Mouse (Mus musculus): ENCODE data around the gene Id4. TPM values are rescaled to one million over a fixed set of nuclear protein-coding genes. Genes with fewer than 3 reads are reported as not detected.

Id4 gene
- polyA plus RNA-seq, 1 experiment from 2014 or later: 13.7 TPM

DNA sequence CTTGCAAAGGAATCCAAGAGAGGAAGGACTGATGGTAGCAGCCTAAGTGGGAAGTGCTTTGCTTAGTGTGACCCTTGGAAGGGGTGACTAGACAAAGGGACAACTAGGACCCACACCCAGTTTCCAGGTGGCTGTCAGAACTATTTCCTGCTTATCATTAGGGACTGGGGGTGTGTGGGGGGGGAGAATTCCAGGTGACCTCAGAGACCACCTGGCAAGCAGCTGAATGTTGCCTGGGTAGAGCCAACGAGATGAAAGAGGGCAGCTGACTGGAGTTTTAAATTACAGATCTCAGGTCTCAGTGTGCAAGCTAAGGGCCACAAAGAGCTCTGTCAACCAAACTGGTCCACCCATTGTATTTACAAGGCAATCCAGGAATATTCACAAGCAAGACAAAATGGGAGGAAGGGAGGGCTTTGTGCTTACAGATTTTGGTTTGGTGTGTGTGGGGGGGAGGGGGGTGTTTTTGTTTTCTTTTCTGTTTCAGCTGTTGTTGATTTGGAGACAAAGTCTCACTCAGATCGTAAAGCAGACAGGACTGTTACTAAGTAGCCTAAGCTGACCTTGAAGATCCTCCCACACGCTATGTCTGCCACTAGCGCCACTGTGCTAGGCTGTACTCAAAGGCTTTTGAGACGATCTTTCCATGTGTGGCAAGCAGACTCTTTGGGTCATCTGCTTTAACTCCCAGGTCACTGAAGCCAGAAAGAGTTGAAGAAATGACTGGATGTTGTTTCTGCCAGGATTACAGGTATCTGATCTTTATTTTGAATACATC is 15.6 kb upstream of the Id4 start:
- no peaks in the 10 kb centered on the region for H3K27me3 ChIP-seq (ENCODE audit: control insufficient read depth, insufficient read depth, low read length)
- H3K4me2 ChIP-seq (replicated peaks; ENCODE audit: low read depth, low read length): no peak overlapping the region
- no peaks in the 10 kb centered on the region for H3K9me3 ChIP-seq (ENCODE audit: control insufficient read depth, low read depth, low read length)
- WGBS: 47% methylated on average over 5 of the region's 5 CpGs
- H3K9ac ChIP-seq (replicated peaks; ENCODE audit: low read depth, low read length): no peak overlapping the region
- no peaks in the 10 kb centered on the region for H3K36me3 ChIP-seq (ENCODE audit: control insufficient read depth, insufficient read depth, low read length)
- H3K4me1 ChIP-seq (ENCODE audit: control insufficient read depth, insufficient read depth, low read length): 0 out of 2 replicates have a peak, but pooled peaks cover 2% of the 10 kb centered on the region
- ATAC-seq (ENCODE audit: insufficient number of reproducible peaks, insufficient read depth, low FRiP score, low read depth): no peak
- H3K27ac ChIP-seq (ENCODE audit: low read length): no peak overlapping the region
- H3K4me3 ChIP-seq (ENCODE audit: low read depth, low read length): no peak overlapping the region

DNA sequence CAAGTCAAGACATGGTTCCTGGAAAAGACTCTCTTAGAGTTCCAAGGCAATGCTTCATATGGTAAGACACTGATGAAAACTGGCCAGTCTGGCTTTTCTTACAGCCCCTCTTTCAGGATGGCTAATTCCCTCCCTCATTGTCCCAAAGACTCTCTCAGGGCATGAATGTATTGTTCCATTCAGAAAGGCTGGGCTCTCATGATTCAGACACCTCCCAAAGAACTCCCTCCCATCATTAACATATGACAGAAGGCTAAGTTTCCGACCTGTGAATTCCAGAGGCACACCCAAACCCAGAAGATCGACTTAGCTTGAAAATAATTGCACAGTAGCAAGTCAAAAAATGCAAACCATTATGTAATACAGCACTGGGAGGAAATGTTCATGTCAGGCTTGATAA is 8.5 kb upstream of the Id4 start:
- no peak for ATAC-seq (ENCODE audit: insufficient number of reproducible peaks, insufficient read depth, low FRiP score, low read depth)
- Histone ChIP-seq H3K27ac (ENCODE audit: low read length) (no peak overlapping the region), H3K9ac (replicated peaks; ENCODE audit: low read depth, low read length) (no peak overlapping the region), H3K27me3 (ENCODE audit: control insufficient read depth, insufficient read depth, low read length) (no peaks in the 10 kb centered on the region), H3K4me2 (replicated peaks; ENCODE audit: low read depth, low read length) (no peak overlapping the region), H3K4me3 (ENCODE audit: low read depth, low read length) (no peak overlapping the region), H3K4me1 (ENCODE audit: control insufficient read depth, insufficient read depth, low read length) (no peaks in the 10 kb centered on the region), H3K36me3 (ENCODE audit: control insufficient read depth, insufficient read depth, low read length) (no peaks in the 10 kb centered on the region), H3K9me3 (ENCODE audit: control insufficient read depth, low read depth, low read length) (no peaks in the 10 kb centered on the region; the same call in 1 of the 2 replicates)
- WGBS: 47% methylated on average over 2 of the region's 2 CpGs

DNA sequence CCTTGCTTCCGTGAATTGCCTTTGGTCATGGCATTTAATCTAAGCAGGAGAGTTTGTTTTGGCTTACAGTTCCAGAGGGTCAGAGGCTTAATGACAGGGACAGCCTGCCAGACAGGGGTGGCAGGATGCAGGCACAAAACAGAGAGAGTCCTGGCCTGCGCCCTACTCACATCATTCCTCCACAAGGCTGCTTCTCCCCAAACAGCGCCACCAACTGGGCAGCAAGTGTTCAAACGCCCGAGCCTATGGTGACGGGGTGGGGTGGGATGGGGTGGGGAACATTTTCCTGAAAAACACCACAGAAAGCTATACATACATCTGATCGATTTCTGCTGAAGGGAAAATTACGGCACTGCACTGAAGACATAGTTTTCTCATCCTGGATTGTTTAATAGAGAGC is 6.0 kb upstream of the Id4 start:
- H3K4me1 ChIP-seq (ENCODE audit: control insufficient read depth, insufficient read depth, low read length): no peaks in the 10 kb centered on the region
- no peak overlapping the region for H3K27ac ChIP-seq (ENCODE audit: low read length)
- no peaks in the 10 kb centered on the region for H3K36me3 ChIP-seq (ENCODE audit: control insufficient read depth, insufficient read depth, low read length)
- no peak overlapping the region for H3K9ac ChIP-seq (replicated peaks; ENCODE audit: low read depth, low read length)
- ATAC-seq (ENCODE audit: insufficient number of reproducible peaks, insufficient read depth, low FRiP score, low read depth): no peak
- H3K4me3 ChIP-seq (ENCODE audit: low read depth, low read length): no peak overlapping the region
- no peak overlapping the region for H3K4me2 ChIP-seq (replicated peaks; ENCODE audit: low read depth, low read length)
- no peaks in the 10 kb centered on the region; the same call in 1 of the 2 replicates for H3K9me3 ChIP-seq (ENCODE audit: control insufficient read depth, low read depth, low read length)
- H3K27me3 ChIP-seq (ENCODE audit: control insufficient read depth, insufficient read depth, low read length): no peaks in the 10 kb centered on the region
- WGBS: 82% methylated on average over 8 of the region's 8 CpGs

DNA sequence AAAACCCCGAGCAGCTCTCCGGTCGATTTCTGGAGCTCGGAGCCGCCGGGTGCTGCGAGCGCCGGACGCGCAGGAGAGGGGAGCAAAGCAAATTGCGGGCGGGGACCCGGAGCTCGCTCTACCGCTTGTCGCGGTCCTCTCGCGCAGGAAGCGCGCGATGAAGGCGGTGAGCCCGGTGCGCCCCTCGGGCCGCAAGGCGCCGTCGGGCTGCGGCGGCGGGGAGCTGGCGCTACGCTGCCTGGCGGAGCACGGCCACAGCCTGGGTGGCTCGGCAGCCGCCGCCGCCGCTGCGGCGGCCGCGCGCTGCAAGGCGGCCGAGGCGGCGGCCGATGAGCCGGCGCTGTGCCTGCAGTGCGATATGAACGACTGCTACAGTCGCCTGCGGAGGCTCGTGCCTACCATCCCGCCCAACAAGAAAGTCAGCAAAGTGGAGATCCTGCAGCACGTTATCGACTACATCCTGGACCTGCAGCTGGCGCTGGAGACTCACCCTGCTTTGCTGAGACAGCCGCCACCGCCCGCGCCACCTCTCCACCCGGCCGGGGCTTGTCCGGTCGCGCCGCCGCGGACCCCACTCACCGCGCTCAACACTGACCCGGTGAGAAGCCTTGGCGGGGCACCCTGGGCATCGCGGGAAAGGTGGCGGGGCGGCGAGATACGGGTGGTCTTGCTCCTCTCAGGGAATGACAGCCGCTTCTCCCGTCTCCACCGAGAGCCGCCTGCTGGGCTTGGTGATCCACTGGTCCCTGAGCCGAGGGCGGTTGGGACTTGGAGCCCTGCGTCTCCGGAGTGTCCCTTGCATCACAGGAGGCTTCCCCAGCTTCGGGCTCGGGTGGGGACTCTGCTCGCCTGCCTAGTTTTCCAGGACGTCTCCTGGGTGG is 553 bp downstream of the Id4 start:
- Histone ChIP-seq H3K36me3 (ENCODE audit: control insufficient read depth, insufficient read depth, low read length) (no peaks in the 10 kb centered on the region), H3K4me3 (ENCODE audit: low read depth, low read length) (peak overlapping the region; percentile 74), H3K9ac (replicated peaks; ENCODE audit: low read depth, low read length) (peak overlapping the region; percentile 79), H3K27me3 (ENCODE audit: control insufficient read depth, insufficient read depth, low read length) (no peaks in the 10 kb centered on the region), H3K9me3 (ENCODE audit: control insufficient read depth, low read depth, low read length) (no peaks in the 10 kb centered on the region), H3K4me2 (replicated peaks; ENCODE audit: low read depth, low read length) (peak overlapping the region; percentile 92), H3K27ac (ENCODE audit: low read length) (peak overlapping the region; percentile 90), H3K4me1 (ENCODE audit: control insufficient read depth, insufficient read depth, low read length) (no peaks in the 10 kb centered on the region)
- peak; percentile 26; the same call in 1 of the 2 replicates for ATAC-seq (ENCODE audit: insufficient number of reproducible peaks, insufficient read depth, low FRiP score, low read depth)
- under 1% methylated on average over 97 of the region's 98 CpGs for WGBS

DNA sequence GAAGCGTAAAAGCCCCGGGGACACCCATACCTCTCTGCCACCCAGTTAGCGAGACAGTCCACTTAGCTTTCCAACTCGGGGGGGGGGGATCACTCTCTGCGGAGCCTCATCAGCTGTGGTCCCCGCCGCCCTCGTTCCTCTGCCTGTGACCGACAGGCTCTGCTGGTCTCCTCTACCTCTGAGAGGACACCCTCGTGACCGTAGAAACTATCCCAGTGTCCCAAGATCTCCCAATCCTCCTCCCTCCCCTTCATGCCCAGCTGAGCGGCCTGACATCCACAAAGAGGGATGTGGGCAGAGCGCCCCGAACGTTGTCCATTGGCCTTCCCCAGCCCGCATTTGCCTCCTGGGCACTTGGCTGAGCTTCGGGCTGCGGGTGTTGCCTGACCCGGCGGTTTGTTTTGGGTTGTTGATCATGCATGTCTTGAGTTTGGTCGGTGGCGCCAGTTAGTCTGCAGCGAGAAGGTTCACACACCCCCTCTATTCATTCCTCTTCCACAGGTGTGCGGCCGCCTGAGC is 1.5 kb downstream of the Id4 start:
- H3K9ac ChIP-seq (replicated peaks; ENCODE audit: low read depth, low read length): peak overlapping the region; percentile 79
- 1% methylated on average over 25 of the region's 25 CpGs for WGBS
- H3K36me3 ChIP-seq (ENCODE audit: control insufficient read depth, insufficient read depth, low read length): no peaks in the 10 kb centered on the region
- H3K4me1 ChIP-seq (ENCODE audit: control insufficient read depth, insufficient read depth, low read length): no peaks in the 10 kb centered on the region
- no peaks in the 10 kb centered on the region for H3K9me3 ChIP-seq (ENCODE audit: control insufficient read depth, low read depth, low read length)
- H3K27ac ChIP-seq (ENCODE audit: low read length): peak overlapping the region; percentile 90; the same call in 1 of the 2 replicates
- peak overlapping the region; percentile 74 for H3K4me3 ChIP-seq (ENCODE audit: low read depth, low read length)
- no peaks in the 10 kb centered on the region for H3K27me3 ChIP-seq (ENCODE audit: control insufficient read depth, insufficient read depth, low read length)
- peak overlapping the region; percentile 92 for H3K4me2 ChIP-seq (replicated peaks; ENCODE audit: low read depth, low read length)
- ATAC-seq (ENCODE audit: insufficient number of reproducible peaks, insufficient read depth, low FRiP score, low read depth): no peak; the same call in 1 of the 2 replicates

DNA sequence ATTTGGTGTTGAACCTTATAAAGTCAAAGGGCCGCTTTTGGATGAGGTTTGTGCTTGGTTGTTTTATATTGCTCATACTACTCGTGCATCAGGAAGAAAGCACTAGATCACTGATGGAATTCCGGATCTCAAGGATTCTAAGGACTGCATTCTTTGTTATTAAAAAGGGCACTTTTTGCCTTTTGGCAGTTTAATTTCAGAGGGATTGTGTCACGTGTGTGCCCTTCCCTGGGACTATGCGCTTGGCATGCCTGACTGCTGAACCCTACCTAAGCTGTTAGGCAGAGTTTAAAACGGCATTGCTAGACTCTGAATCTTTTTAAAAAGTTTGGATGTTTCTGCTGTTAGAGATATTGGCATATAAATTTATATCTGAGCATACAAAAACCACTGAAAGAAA is 4.0 kb downstream of the Id4 start:
- Histone ChIP-seq H3K9me3 (ENCODE audit: control insufficient read depth, low read depth, low read length) (no peaks in the 10 kb centered on the region), H3K27ac (ENCODE audit: low read length) (no peak overlapping the region), H3K4me2 (replicated peaks; ENCODE audit: low read depth, low read length) (no peak overlapping the region), H3K4me3 (ENCODE audit: low read depth, low read length) (no peak overlapping the region), H3K4me1 (ENCODE audit: control insufficient read depth, insufficient read depth, low read length) (no peaks in the 10 kb centered on the region), H3K9ac (replicated peaks; ENCODE audit: low read depth, low read length) (no peak overlapping the region), H3K27me3 (ENCODE audit: control insufficient read depth, insufficient read depth, low read length) (no peaks in the 10 kb centered on the region; the same call in 1 of the 2 replicates), H3K36me3 (ENCODE audit: control insufficient read depth, insufficient read depth, low read length) (no peaks in the 10 kb centered on the region)
- WGBS: 73% methylated on average over 6 of the region's 6 CpGs
- ATAC-seq (ENCODE audit: insufficient number of reproducible peaks, insufficient read depth, low FRiP score, low read depth): no peak

DNA sequence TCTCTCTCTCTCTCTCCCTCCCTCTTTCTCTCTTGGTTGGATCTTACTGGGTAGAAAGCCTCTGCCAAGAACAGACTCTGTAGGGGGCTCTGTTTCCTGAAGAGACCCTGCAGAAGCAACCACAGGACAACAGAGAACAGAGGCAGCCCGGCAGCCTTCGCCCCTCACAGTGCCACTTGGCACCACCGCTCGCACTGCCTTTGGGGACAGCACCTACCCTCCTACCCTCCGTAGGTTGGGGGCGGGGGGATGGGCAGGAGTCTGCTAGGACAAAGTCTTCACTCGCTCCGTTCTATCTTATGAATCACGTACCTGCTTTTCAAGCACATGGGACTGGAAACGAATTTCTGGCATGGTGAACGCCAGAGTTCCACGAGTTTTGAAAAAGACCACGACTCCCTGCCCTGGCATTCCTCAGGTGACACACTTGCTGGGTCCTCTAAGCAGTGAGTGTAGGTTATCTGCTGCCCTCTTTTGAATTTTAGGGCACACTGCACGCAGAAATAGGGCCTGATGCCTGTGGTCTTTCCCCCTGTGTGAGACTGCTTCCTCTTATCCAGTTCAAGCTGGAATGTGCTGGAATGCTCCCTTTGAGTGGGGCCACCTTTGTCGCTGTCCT is 12.5 kb downstream of the Id4 start:
- no peak overlapping the region for H3K9ac ChIP-seq (replicated peaks; ENCODE audit: low read depth, low read length)
- H3K4me3 ChIP-seq (ENCODE audit: low read depth, low read length): peak overlapping the region; percentile 17; the same call in 1 of the 2 replicates
- peaks cover 3% of the 10 kb centered on the region; the same call in 1 of the 2 replicates for H3K4me1 ChIP-seq (ENCODE audit: control insufficient read depth, insufficient read depth, low read length)
- H3K27me3 ChIP-seq (ENCODE audit: control insufficient read depth, insufficient read depth, low read length): no peaks in the 10 kb centered on the region; the same call in 1 of the 2 replicates
- H3K36me3 ChIP-seq (ENCODE audit: control insufficient read depth, insufficient read depth, low read length): no peaks in the 10 kb centered on the region
- 4% methylated on average over 15 of the region's 15 CpGs for WGBS
- no peak for ATAC-seq (ENCODE audit: insufficient number of reproducible peaks, insufficient read depth, low FRiP score, low read depth)
- H3K4me2 ChIP-seq (replicated peaks; ENCODE audit: low read depth, low read length): peak overlapping the region; percentile 54
- H3K9me3 ChIP-seq (ENCODE audit: control insufficient read depth, low read depth, low read length): no peaks in the 10 kb centered on the region
- H3K27ac ChIP-seq (ENCODE audit: low read length): no peak overlapping the region

DNA sequence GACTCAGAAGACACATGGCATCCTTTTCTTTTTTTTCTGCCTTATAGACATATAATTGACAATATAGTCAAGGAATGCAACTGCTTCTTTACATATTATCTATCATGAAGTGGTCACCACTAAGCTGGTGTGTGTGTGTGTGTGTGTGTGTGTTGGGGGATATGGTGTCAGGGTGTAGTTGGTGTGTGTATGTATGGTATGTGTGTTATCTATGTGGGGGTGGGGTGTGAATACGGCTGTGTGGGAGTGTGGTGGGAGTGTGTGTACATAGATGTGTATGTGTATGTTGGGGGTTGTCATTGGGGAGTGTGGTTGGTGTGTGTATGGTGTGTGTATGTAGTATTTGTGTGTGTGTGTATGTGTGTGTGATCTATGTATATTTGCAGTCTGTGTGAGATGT is 13.1 kb downstream of the Id4 start:
- Histone ChIP-seq H3K4me3 (ENCODE audit: low read depth, low read length) (no peak overlapping the region), H3K9ac (replicated peaks; ENCODE audit: low read depth, low read length) (no peak overlapping the region), H3K4me2 (replicated peaks; ENCODE audit: low read depth, low read length) (no peak overlapping the region), H3K4me1 (ENCODE audit: control insufficient read depth, insufficient read depth, low read length) (peaks cover 3% of the 10 kb centered on the region; the same call in 1 of the 2 replicates), H3K9me3 (ENCODE audit: control insufficient read depth, low read depth, low read length) (no peaks in the 10 kb centered on the region), H3K36me3 (ENCODE audit: control insufficient read depth, insufficient read depth, low read length) (no peaks in the 10 kb centered on the region), H3K27me3 (ENCODE audit: control insufficient read depth, insufficient read depth, low read length) (no peaks in the 10 kb centered on the region; the same call in 1 of the 2 replicates), H3K27ac (ENCODE audit: low read length) (no peak overlapping the region)
- ATAC-seq (ENCODE audit: insufficient number of reproducible peaks, insufficient read depth, low FRiP score, low read depth): no peak
- WGBS: 79% methylated on average over 1 of the region's 1 CpGs

Data from stomach, embryonic 14.5 days (tissue).